Mouse (Mus musculus): ENCODE measurements around the gene Gtpbp2.
A peak's percentile ranks its signal among the peaks of the same experiment; 100 is the strongest.

The Gtpbp2 gene

DNA sequence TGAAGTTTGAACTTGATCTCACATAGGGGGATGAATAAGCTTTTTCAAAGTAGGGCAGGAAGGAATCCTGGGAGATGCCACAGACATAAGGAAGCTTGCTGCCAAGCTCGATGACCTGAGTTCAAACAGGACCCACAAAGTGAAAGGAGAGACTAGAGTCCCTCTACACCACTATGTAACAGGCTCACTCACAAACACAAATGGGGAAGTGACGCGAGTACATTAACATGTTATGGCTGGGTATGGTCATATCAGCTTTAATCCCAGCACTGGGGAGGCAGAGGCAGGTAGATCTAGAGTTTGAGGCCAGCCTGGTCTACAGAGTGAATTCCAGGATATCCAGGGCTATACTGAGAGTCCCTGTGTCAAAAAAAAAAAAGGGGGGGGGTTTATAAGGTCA, 6.5 kb upstream of the Gtpbp2 start:
- no peak for DNase-seq (ENCODE audit: low read depth)

GRCm38 (mm10) chr17:46156680-46157079, 4.2 kb upstream of the Gtpbp2 start:
- no peak for DNase-seq (ENCODE audit: low read depth)

GRCm38 (mm10) chr17:46157131-46157530, 3.7 kb upstream of the Gtpbp2 start:
- no peak for DNase-seq (ENCODE audit: low read depth)

GRCm38 (mm10) chr17:46159236-46159635, 1.6 kb upstream of the Gtpbp2 start:
- no peak for DNase-seq (ENCODE audit: low read depth)

DNA sequence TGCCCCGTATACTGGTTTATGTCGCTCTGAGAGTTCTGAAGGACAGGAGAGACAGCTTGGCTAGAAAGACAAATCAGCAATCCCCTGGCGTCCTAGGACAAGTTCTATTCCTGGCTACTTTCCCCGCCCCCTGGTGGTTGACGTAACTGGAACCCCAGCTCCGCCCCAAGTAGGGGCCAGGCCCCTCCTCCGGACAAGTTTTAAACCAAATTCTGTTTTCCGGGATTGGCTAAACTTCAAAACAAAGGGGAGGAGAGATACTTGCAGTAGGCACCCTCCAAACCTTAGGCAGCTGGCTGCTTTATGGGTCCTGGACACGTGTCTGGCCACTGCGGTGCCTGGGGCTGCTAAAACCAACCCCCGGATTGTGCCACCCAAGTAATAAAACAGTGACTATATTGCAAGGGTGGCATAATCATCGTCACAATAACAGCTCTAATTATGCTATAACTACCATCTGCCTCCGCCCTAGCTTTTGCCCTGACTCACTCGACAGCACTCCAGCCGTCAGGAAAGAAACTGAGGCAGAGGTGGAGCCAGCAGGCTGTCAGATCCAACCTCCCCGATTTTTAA, 656 bp upstream of the Gtpbp2 start:
- DNase-seq (ENCODE audit: low read depth): peak; percentile 94

GRCm38 (mm10) chr17:46161179-46161578, 347 bp downstream of the Gtpbp2 start:
- DNase-seq (ENCODE audit: low read depth): no peak

- DNase-seq (ENCODE audit: low read depth): no peak
These were observed 878 bp downstream of the Gtpbp2 start for GRCm38 (mm10) chr17:46161710-46162109.

DNA sequence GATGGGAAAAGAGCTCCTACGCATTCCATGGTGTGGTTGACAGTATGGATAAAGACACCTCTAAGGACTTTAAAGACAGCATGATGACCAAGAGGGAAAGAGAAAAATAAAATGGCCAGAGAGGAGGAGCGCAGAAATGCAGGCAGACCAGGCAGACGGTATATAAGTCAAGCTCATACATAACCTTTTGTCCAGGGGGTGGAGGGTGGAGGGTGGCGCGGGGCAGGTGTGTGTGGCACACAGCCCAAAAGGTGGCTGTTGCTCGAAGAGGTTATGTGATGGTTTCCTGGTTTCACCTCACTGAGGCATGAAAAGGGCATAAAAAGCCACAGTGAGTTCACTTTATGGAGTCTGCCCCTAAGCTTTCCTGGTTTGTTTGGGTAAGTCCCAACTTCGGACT, 1.7 kb downstream of the Gtpbp2 start:
- no peak for DNase-seq (ENCODE audit: low read depth)

GRCm38 (mm10) chr17:46162951-46163421, 2.2 kb downstream of the Gtpbp2 start:
- DNase-seq (ENCODE audit: low read depth): no peak

GRCm38 (mm10) chr17:46164301-46164700, 3.5 kb downstream of the Gtpbp2 start:
- DNase-seq (ENCODE audit: low read depth): no peak

DNA sequence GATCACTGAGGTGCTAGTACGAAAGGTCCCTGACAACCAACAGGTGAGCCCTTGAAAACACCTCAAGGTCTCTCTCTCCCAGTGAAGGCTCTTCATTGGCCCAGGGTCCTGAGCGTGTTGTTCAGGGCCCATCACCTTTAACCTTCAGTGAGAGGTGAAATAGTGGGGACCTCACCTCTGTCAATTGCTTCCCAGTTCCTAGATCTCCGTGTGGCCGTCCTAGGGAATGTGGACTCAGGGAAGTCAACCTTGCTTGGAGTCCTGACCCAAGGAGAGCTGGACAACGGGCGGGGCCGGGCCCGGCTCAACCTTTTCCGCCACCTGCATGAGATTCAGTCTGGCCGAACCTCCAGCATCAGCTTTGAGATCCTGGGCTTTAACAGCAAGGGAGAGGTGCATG, 4.0 kb downstream of the Gtpbp2 start:
- no peak for DNase-seq (ENCODE audit: low read depth)

DNA sequence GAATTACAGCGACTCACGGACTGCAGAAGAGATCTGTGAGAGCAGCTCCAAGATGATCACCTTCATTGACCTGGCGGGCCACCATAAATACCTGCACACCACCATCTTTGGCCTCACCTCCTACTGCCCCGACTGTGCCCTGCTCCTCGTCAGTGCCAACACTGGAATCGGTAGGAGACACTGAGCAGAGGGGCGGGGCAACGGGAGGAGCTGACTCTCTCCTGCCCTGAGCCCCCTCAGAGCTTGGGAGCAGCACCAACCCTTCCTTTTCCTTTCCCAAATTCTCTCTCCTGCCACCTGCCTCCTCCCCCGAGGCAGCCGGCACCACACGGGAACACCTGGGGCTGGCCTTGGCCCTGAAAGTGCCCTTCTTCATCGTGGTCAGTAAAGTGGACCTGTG, 4.6 kb downstream of the Gtpbp2 start:
- no peak for DNase-seq (ENCODE audit: low read depth)

GRCm38 (mm10) chr17:46166270-46166669, 5.4 kb downstream of the Gtpbp2 start:
- no peak for DNase-seq (ENCODE audit: low read depth)

- no peak for DNase-seq (ENCODE audit: low read depth)
These were observed 6.2 kb downstream of the Gtpbp2 start for GRCm38 (mm10) chr17:46167014-46167413.

DNA sequence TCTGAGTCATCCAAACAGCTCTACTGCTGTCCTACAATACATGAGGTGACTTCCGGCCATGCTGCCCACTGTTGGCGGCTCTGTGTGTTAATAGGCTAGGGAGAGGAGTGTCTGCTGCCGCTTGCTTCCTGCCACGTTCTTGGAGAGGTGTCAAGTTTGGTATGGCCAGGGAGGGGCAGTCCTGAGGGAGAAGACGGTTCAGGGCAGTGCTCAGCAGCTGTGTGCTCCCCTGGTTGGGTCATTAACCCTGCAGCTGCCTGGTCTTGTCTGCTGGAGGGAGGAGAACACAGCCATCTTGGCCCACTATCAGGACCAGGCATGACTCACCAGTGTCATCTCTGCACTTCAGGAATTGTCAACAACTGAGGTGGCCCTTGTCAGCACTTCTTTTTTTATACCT, 7.5 kb downstream of the Gtpbp2 start:
- DNase-seq (ENCODE audit: low read depth): no peak

DNA sequence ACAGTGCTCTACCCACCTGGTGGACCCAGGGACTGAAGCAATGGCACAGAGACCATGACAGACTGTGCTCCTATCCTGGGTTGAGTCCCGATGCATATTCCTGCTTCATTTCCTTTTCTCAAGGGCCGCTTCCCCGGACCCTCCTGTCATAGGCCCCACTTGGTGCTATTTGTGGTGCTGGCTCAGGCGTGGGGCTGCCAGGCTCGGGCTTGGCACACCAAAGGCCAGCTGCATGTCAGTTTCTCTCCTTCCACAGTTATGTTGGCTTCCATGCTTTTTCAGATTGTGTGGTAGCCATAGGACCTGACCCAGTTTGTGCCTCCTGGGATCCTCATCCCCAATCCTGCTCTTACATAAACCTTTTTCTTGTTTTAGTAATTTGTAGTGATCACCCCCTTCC, 7.9 kb downstream of the Gtpbp2 start:
- no peak for DNase-seq (ENCODE audit: low read depth)

- no peak for DNase-seq (ENCODE audit: low read depth)
These were observed 9.7 kb downstream of the Gtpbp2 start for GRCm38 (mm10) chr17:46170538-46170937.

DNA sequence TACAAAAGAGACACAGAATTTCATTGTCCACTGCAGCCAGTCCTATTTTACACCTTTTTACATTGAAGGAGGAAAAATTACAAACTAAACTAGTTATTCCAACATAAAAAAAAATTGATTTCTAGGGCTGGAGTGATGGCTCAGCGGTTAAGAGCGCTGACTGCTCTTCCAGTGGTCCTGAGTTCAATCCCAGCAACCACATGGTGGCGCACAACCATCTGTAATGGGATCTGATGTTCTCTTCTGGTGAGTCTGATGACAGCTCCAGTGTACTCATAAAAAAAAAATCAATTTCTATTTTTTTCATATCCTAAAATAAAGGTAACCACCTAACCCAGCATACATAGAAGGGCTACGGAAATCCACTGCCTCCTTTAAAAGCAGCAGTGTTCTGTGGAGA, 21.4 kb downstream of the Gtpbp2 start:
- no peak for DNase-seq (ENCODE audit: low read depth)

- no peak for DNase-seq (ENCODE audit: low read depth)
These were observed 28.0 kb downstream of the Gtpbp2 start for GRCm38 (mm10) chr17:46188829-46189228.

DNA sequence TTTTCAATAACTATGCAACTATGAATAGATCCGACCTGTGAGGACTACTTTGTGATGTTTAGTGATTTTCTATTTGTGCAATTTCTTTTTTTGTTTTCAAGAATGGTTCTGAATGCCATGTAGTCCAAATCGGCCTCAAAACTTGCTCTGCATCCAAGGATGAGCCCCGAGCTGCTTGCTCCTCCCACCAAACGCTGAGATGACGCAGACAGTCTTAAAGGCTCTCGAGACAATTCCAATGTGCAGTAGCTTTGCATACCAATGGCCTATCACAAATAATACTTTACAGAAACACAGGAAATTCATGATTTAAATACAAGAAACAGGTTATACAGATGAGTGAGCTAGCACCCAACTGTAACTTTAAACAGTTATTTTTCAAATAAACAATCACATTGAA, 40.3 kb downstream of the Gtpbp2 start:
- no peak for DNase-seq (ENCODE audit: low read depth)

DNA sequence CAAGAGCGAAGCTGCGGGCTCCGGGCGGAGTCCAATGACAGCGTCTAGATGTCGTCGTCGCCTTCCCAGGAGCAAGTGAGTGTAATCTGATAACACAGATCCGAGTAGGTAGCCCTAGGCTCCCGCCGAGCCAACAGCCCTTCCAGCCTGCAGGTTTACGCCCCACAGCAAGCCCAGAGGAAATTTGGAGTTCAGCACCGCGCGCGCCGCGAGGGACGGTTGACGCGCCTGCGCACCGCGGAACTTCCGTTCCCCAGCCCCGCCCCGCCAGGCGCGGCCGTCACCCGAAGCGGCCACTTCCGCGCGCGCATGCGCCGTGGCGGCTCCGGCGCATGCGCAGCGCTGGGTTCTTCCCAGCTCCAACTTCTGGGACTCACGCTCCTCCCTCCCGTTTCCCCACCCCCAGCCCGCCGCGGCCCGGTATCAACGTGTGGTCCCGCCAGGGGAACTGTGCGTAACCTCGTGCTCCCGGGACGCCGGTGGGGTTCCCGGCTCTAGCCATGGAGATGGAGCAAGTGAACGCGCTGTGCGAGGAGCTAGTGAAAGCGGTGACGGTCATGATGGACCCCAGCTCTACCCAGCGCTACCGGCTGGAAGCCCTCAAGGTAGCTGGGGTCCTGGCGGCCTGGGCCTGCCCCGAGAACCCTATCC, 41.7 kb downstream of the Gtpbp2 start, which contains the start of the genes Polh and Xpo5:
TSS of gene Polh (minus strand) at position 225 of the 651 bp plus-strand sequence.
TSS of gene Xpo5 (plus strand) at position 362 of the 651 bp plus-strand sequence.
- peak; percentile 84 for DNase-seq (ENCODE audit: low read depth)

- no peak for DNase-seq (ENCODE audit: low read depth)
These were observed 42.2 kb downstream of the Gtpbp2 start for GRCm38 (mm10) chr17:46203078-46203477.

DNA sequence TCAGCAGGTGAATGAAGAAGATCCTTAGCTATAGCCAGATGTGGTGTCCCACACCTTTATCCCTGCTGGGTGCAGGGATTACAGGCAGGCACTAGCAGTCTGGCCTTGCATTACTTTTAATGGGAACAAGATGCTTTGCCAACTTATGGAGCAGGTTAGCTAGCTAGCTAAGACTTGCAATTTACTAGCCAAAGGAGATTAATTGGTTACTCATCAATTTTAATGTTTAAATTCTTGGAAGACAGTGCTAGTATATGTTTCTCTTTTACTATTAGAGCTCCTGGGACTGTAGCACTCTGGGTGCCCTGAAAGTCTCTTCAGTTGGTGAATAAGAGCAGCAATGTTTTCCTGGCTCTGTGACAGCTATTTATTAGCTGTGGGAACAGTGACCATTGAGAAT, 45.8 kb downstream of the Gtpbp2 start:
- no peak for DNase-seq (ENCODE audit: low read depth)

DNA sequence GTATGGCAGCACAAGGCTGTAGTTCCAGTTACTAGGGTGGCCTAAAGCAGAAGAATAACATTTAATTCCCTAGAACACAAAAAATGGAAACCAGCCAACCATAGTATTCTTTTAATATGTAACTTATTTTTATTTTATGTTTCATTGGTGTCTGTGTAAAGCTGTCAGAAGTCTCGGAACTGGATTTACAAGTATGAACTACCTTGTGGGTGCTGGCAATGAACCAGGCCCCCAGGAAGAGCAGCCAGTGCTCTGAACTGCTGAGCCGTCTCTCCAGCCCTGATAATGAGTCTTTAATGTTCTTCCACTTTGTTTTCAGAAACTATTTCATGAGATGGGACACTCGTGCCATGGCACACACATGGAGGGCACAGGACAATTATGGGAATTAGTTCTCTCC, 49.7 kb downstream of the Gtpbp2 start:
- DNase-seq (ENCODE audit: low read depth): no peak

Data from c-Kit-positive CD71-negative TER-119-negative erythroid progenitor cells, embryonic 14.5 days (primary cell).